Mouse (Mus musculus): ENCODE results near the gene Ptn. TPM values are rescaled to one million over a fixed set of nuclear protein-coding genes. Genes with fewer than 3 reads are reported as not detected.
A peak's percentile ranks its signal among the peaks of the same experiment; 100 is the strongest.

The Ptn gene
- polyA plus RNA-seq, 1 experiment from 2014 or later = 680 TPM

- WGBS = 13% methylated on average over 7 of the region's 7 CpGs
- no peaks in the 10 kb centered on the region for H3K36me3 ChIP-seq (ENCODE audit: control insufficient read depth, insufficient read depth, low read length)
- ATAC-seq (ENCODE audit: low FRiP score, low TSS enrichment) = no peak
Measured at GRCm38 (mm10) chr6:36808306-36809058, 1.5 kb downstream of the Ptn start.

GRCm38 (mm10) chr6:36806906-36807305 is 3.1 kb downstream of the Ptn start:
- H3K27ac ChIP-seq (replicated peaks; ENCODE audit: low read depth, low read length) = no peak overlapping the region
- H3K4me3 ChIP-seq (replicated peaks; ENCODE audit: low read depth, low read length) = 0 out of 2 replicates have a peak overlapping the region, but pooled peaks have one; percentile 9
- no peak overlapping the region for H3K9ac ChIP-seq (replicated peaks; ENCODE audit: low read length)
- H3K9me3 ChIP-seq (ENCODE audit: control insufficient read depth, low read length) = no peaks in the 10 kb centered on the region
- no peaks in the 10 kb centered on the region for H3K27me3 ChIP-seq (ENCODE audit: control insufficient read depth, insufficient read depth, low read length)
- no peak for DNase-seq
- H3K4me2 ChIP-seq (ENCODE audit: low read length) = peak overlapping the region; percentile 58
- 75% methylated on average over 6 of the region's 6 CpGs for WGBS
- peaks cover 5% of the 10 kb centered on the region for H3K36me3 ChIP-seq (ENCODE audit: control insufficient read depth, insufficient read depth, low read length)
- no peak for ATAC-seq (ENCODE audit: low FRiP score, low TSS enrichment)
- peaks cover 25% of the 10 kb centered on the region for H3K4me1 ChIP-seq (ENCODE audit: control insufficient read depth, insufficient read depth, low read length)

More at GRCm38 (mm10) chr6:36808306-36809058, 1.5 kb downstream of the Ptn start:
- Histone ChIP-seq H3K9me3 (ENCODE audit: control insufficient read depth, low read length) (no peaks in the 10 kb centered on the region), H3K4me2 (ENCODE audit: low read length) (peak overlapping the region; percentile 58), H3K27ac (replicated peaks; ENCODE audit: low read depth, low read length) (peak overlapping the region; percentile 83), H3K27me3 (ENCODE audit: control insufficient read depth, insufficient read depth, low read length) (no peaks in the 10 kb centered on the region), H3K9ac (replicated peaks; ENCODE audit: low read length) (peak overlapping the region; percentile 74), H3K4me3 (replicated peaks; ENCODE audit: low read depth, low read length) (peak overlapping the region; percentile 70), H3K4me1 (ENCODE audit: control insufficient read depth, insufficient read depth, low read length) (peaks cover 25% of the 10 kb centered on the region)
- DNase-seq = no peak

- Histone ChIP-seq H3K9ac (replicated peaks; ENCODE audit: low read length) (no peak overlapping the region), H3K4me1 (ENCODE audit: control insufficient read depth, insufficient read depth, low read length) (peaks cover 24% of the 10 kb centered on the region), H3K36me3 (ENCODE audit: control insufficient read depth, insufficient read depth, low read length) (peaks cover 5% of the 10 kb centered on the region), H3K27ac (replicated peaks; ENCODE audit: low read depth, low read length) (no peak overlapping the region), H3K4me3 (replicated peaks; ENCODE audit: low read depth, low read length) (no peak overlapping the region), H3K27me3 (ENCODE audit: control insufficient read depth, insufficient read depth, low read length) (no peaks in the 10 kb centered on the region), H3K4me2 (ENCODE audit: low read length) (no peak overlapping the region; the same call in 1 of the 2 replicates), H3K9me3 (ENCODE audit: control insufficient read depth, low read length) (no peaks in the 10 kb centered on the region)
- no peak for ATAC-seq (ENCODE audit: low FRiP score, low TSS enrichment)
- 69% methylated on average over 5 of the region's 5 CpGs for WGBS
- no peak for DNase-seq
Measured at GRCm38 (mm10) chr6:36800309-36800946, 9.6 kb downstream of the Ptn start.

- H3K27ac ChIP-seq (replicated peaks; ENCODE audit: low read depth, low read length) = peak overlapping the region; percentile 49
- no peak for DNase-seq
- H3K4me2 ChIP-seq (ENCODE audit: low read length) = 0 out of 2 replicates have a peak overlapping the region, but pooled peaks have one; percentile 11
- H3K27me3 ChIP-seq (ENCODE audit: control insufficient read depth, insufficient read depth, low read length) = no peaks in the 10 kb centered on the region
- peaks cover 24% of the 10 kb centered on the region for H3K4me1 ChIP-seq (ENCODE audit: control insufficient read depth, insufficient read depth, low read length)
- H3K9me3 ChIP-seq (ENCODE audit: control insufficient read depth, low read length) = no peaks in the 10 kb centered on the region
- no peak overlapping the region for H3K9ac ChIP-seq (replicated peaks; ENCODE audit: low read length)
- no peak overlapping the region for H3K4me3 ChIP-seq (replicated peaks; ENCODE audit: low read depth, low read length)
- WGBS = 25% methylated on average over 3 of the region's 3 CpGs
- ATAC-seq (ENCODE audit: low FRiP score, low TSS enrichment) = peak; percentile 24; the same call in 1 of the 2 replicates
- no peaks in the 10 kb centered on the region; the same call in 1 of the 2 replicates for H3K36me3 ChIP-seq (ENCODE audit: control insufficient read depth, insufficient read depth, low read length)
Measured at GRCm38 (mm10) chr6:36797066-36797655, 12.9 kb downstream of the Ptn start.

- DNase-seq (no peak), ATAC-seq (ENCODE audit: low FRiP score, low TSS enrichment) (no peak)
- H3K4me2 ChIP-seq (ENCODE audit: low read length) = no peak overlapping the region
- H3K4me3 ChIP-seq (replicated peaks; ENCODE audit: low read depth, low read length) = no peak overlapping the region
- no peak overlapping the region for H3K9ac ChIP-seq (replicated peaks; ENCODE audit: low read length)
- H3K27ac ChIP-seq (replicated peaks; ENCODE audit: low read depth, low read length) = no peak overlapping the region
- peaks cover 22% of the 10 kb centered on the region for H3K4me1 ChIP-seq (ENCODE audit: control insufficient read depth, insufficient read depth, low read length)
- H3K27me3 ChIP-seq (ENCODE audit: control insufficient read depth, insufficient read depth, low read length) = no peaks in the 10 kb centered on the region
- H3K36me3 ChIP-seq (ENCODE audit: control insufficient read depth, insufficient read depth, low read length) = no peaks in the 10 kb centered on the region; the same call in 1 of the 2 replicates
- H3K9me3 ChIP-seq (ENCODE audit: control insufficient read depth, low read length) = no peaks in the 10 kb centered on the region
- WGBS = 79% methylated on average over 4 of the region's 4 CpGs
Measured at GRCm38 (mm10) chr6:36794535-36794934, 15.5 kb downstream of the Ptn start.

- no peak for ATAC-seq (ENCODE audit: low FRiP score, low TSS enrichment)
- Histone ChIP-seq H3K4me2 (ENCODE audit: low read length) (no peak overlapping the region), H3K27me3 (ENCODE audit: control insufficient read depth, insufficient read depth, low read length) (no peaks in the 10 kb centered on the region), H3K4me3 (replicated peaks; ENCODE audit: low read depth, low read length) (no peak overlapping the region), H3K4me1 (ENCODE audit: control insufficient read depth, insufficient read depth, low read length) (peaks cover 27% of the 10 kb centered on the region), H3K9ac (replicated peaks; ENCODE audit: low read length) (no peak overlapping the region), H3K36me3 (ENCODE audit: control insufficient read depth, insufficient read depth, low read length) (no peaks in the 10 kb centered on the region; the same call in 1 of the 2 replicates), H3K27ac (replicated peaks; ENCODE audit: low read depth, low read length) (0 out of 2 replicates have a peak overlapping the region, but pooled peaks have one; percentile 13), H3K9me3 (ENCODE audit: control insufficient read depth, low read length) (no peaks in the 10 kb centered on the region)
- 67% methylated on average over 5 of the region's 5 CpGs for WGBS
- DNase-seq = no peak
Measured at GRCm38 (mm10) chr6:36793775-36794174, 16.2 kb downstream of the Ptn start.

- H3K9ac ChIP-seq (replicated peaks; ENCODE audit: low read length) = no peak overlapping the region
- no peak overlapping the region; the same call in 1 of the 2 replicates for H3K4me2 ChIP-seq (ENCODE audit: low read length)
Measured at GRCm38 (mm10) chr6:36789261-36789660, 20.8 kb downstream of the Ptn start.

GRCm38 (mm10) chr6:36788576-36789191 is 21.3 kb downstream of the Ptn start:
- Histone ChIP-seq H3K4me2 (ENCODE audit: low read length) (peak overlapping the region; percentile 26), H3K9me3 (ENCODE audit: control insufficient read depth, low read length) (no peaks in the 10 kb centered on the region), H3K27me3 (ENCODE audit: control insufficient read depth, insufficient read depth, low read length) (no peaks in the 10 kb centered on the region), H3K36me3 (ENCODE audit: control insufficient read depth, insufficient read depth, low read length) (no peaks in the 10 kb centered on the region; the same call in none of the 2 replicates), H3K4me3 (replicated peaks; ENCODE audit: low read depth, low read length) (no peak overlapping the region), H3K9ac (replicated peaks; ENCODE audit: low read length) (no peak overlapping the region), H3K27ac (replicated peaks; ENCODE audit: low read depth, low read length) (peak overlapping the region; percentile 61), H3K4me1 (ENCODE audit: control insufficient read depth, insufficient read depth, low read length) (peaks cover 41% of the 10 kb centered on the region)
- 0 out of 2 replicates have a peak, but pooled peaks have one; percentile 60 for ATAC-seq (ENCODE audit: low FRiP score, low TSS enrichment)
- DNase-seq = no peak
- WGBS = 14% methylated on average over 12 of the region's 12 CpGs

More at GRCm38 (mm10) chr6:36789261-36789660, 20.8 kb downstream of the Ptn start:
- peaks cover 40% of the 10 kb centered on the region for H3K4me1 ChIP-seq (ENCODE audit: control insufficient read depth, insufficient read depth, low read length)
- no peaks in the 10 kb centered on the region; the same call in none of the 2 replicates for H3K36me3 ChIP-seq (ENCODE audit: control insufficient read depth, insufficient read depth, low read length)
- H3K27ac ChIP-seq (replicated peaks; ENCODE audit: low read depth, low read length) = peak overlapping the region; percentile 61
- H3K9me3 ChIP-seq (ENCODE audit: control insufficient read depth, low read length) = no peaks in the 10 kb centered on the region
- ATAC-seq (ENCODE audit: low FRiP score, low TSS enrichment) (no peak), DNase-seq (no peak)
- no peak overlapping the region for H3K4me3 ChIP-seq (replicated peaks; ENCODE audit: low read depth, low read length)
- H3K27me3 ChIP-seq (ENCODE audit: control insufficient read depth, insufficient read depth, low read length) = no peaks in the 10 kb centered on the region
- 23% methylated on average over 4 of the region's 4 CpGs for WGBS

Data from midbrain, embryonic 14.5 days (tissue).